Mouse (Mus musculus): Measurements from ENCODE around the gene Mmp2.
"Not testable (repeated sequence)": the region's sequence is repeated elsewhere in the genome, so short reads cannot be mapped to it uniquely, and the experiment has no call there.

The Mmp2 gene

DNA sequence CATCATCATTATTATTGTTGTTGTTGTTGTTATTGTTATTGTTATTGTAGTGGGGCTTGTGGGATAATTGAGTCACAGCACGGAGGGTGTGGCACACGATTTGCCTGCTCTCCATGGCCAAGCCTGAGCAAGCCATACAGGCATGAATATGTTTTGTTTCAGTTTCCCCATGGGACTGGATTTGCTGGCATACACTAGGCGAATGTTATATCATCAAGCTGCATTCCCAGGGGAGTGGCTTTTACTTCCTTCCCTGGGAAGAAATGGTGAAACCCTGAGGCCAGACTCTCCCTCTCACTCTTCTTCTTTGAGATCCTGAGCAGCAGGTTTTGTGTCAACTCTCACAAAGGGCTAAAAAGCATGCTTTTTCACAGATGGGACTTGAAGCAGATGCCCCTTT lies 11.5 kb downstream of the Mmp2 start:
- DNase-seq (ENCODE audit: low read depth, low spot score), result no peak

- DNase-seq (ENCODE audit: low read depth, low spot score), result no peak
These were observed 12.1 kb downstream of the Mmp2 start for GRCm38 (mm10) chr8:92839161-92839560.

GRCm38 (mm10) chr8:92839876-92840275 lies 12.8 kb downstream of the Mmp2 start:
- DNase-seq (ENCODE audit: low read depth, low spot score), result no peak

- no peak for DNase-seq (ENCODE audit: low read depth, low spot score)
These were observed 19.6 kb downstream of the Mmp2 start for GRCm38 (mm10) chr8:92846684-92847083.

- DNase-seq (ENCODE audit: low read depth, low spot score), result peak; percentile 46
These were observed 20.2 kb downstream of the Mmp2 start for GRCm38 (mm10) chr8:92847299-92847698.

DNA sequence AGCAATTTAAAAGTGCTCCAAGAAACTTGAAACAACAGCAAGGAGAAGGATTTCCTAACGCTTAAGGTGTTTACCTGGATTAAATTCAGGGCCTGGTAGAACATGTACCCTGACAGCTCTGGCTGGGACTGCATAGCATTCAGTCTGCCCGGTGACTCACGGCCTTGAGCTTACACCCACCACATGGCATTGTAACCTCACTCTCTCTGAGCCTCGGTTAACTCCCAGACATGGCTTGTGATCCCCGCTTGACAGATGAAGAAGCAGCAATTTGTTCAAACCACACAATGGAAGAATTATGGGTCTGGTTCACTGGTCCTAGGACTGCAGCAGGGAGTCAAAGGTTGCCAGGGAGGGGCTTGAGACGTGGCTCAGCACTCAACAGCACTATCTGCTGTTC lies 22.2 kb downstream of the Mmp2 start:
- DNase-seq (ENCODE audit: low read depth, low spot score), result no peak

DNA sequence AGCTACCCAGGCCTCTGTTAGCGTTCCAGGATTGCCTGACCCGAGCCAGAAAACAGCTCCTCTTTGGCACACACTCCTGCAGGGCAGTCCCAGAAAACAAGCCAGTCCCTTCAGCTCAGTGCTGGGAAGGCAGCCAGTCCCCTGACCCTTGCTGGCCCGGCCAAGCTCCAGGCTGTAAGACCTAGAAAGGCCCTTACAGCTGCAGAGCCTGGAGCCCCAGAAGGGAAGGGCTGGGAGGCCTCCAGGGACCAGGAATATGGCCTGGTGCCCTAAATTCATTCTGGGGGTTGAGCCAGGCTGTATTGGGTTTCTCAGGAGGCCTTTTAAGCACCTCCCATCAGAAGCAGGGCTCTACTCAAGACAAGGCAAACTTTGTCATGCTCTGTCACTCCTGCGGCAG lies 23.1 kb downstream of the Mmp2 start:
- no peak for DNase-seq (ENCODE audit: low read depth, low spot score)

DNA sequence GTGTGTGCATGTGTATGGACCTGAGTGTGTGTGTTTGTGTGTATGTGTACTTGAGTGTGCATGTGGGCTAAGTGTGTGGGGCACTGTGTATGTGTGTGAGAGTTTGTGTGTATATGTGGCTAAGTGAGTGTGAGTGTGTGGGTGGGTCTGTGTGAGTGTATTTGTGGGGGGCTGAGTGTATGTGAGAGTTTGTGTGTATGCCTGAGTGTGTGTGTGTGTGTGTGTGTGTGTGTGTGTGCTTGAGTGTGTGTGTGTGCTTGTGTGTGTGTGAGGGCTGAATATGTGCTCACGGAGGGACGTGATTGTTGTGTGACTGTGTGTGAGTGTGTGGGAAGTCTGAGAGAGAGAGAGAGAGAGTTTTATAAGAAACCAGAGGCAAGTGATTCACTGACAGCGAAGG lies 24.3 kb downstream of the Mmp2 start:
- DNase-seq (ENCODE audit: low read depth, low spot score), result no peak

- DNase-seq (ENCODE audit: low read depth, low spot score), result no peak
These were observed 26.3 kb downstream of the Mmp2 start for GRCm38 (mm10) chr8:92853188-92853983.

GRCm38 (mm10) chr8:92854673-92855072 lies 27.6 kb downstream of the Mmp2 start:
- no peak for DNase-seq (ENCODE audit: low read depth, low spot score)

DNA sequence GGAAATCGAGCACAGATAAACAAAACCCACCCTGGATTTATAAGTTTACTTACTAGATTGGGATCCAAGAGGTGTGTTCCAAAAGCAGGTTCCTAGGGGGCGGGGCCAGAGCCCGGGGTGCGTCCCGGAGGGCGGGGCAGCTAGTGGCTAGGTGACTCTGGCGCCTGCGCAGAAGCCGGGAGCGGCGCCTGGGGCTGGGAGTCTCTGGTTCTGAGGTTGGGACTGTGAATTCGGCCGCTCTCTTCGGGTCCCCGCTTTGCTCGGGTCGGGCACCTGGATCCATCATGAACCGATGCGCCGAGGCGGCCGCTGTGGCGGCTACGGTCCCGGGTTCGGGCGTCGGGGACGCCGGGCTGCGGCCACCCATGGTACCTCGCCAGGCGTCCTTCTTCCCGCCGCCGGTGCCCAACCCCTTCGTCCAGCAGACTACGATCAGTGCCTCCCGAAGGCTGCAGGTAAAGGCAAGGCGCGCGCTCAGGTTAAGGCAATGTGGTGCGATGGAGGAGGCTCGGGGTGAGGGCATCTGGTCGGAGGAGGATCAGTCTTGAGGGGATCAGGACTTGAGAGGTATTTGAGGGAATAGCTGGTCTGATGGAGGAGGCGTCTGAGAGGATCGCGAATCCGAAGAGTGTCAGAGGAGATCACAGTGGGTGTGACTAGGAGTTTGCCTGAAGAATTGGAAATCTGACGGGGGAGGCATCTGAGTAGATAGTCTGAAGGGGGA lies 28.2 kb downstream of the Mmp2 start, which contains the start of gene Lpcat2:
Gene Lpcat2 (plus strand): TSS at position 169 of the 724 bp plus-strand sequence.
- DNase-seq (ENCODE audit: low read depth, low spot score), result peak; percentile 69

GRCm38 (mm10) chr8:92856273-92856986 lies 29.3 kb downstream of the Mmp2 start:
- no peak for DNase-seq (ENCODE audit: low read depth, low spot score)

DNA sequence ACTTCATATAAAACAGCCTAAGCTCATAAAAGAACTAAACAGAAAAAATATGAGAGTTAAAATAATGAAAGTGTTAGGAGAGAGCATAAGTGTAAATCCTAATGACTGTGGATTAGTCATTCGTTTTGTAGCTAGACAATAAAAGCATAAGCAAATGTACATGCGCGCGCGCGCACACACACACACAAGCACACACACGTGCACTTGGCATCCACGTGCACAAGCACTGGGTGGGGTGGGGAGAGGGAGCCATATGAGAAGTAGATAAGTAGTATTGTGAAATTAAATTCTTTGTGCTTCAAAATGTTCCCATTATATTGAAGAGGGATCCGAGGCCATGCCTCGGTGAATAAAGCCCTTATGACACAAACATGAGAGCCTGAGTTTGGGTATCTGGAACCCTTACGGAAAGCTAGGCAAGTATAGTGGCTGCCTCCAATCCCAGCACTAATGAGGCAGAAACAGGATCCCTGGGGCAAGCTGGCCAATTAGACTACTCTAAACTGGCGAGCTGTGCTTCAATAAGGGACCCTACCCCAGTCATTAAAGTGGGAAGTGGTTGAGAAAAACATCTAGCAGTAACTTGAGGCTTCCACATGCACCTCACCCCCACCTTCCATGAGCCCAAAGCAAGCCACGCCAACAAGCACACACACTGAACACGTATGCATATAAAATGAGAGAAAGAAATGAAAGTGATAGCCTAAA lies 31.5 kb downstream of the Mmp2 start:
- no peak for DNase-seq (ENCODE audit: low read depth, low spot score)

GRCm38 (mm10) chr8:92861977-92862376 lies 34.9 kb downstream of the Mmp2 start:
- DNase-seq (ENCODE audit: low read depth, low spot score), result no peak

GRCm38 (mm10) chr8:92870281-92870680 lies 43.2 kb downstream of the Mmp2 start:
- DNase-seq (ENCODE audit: low read depth, low spot score), result peak; percentile 61

GRCm38 (mm10) chr8:92872063-92872759 lies 45.1 kb downstream of the Mmp2 start:
- DNase-seq (ENCODE audit: low read depth, low spot score), result no peak

GRCm38 (mm10) chr8:92875795-92876194 lies 48.7 kb downstream of the Mmp2 start:
- DNase-seq (ENCODE audit: low read depth, low spot score), result no peak

DNA sequence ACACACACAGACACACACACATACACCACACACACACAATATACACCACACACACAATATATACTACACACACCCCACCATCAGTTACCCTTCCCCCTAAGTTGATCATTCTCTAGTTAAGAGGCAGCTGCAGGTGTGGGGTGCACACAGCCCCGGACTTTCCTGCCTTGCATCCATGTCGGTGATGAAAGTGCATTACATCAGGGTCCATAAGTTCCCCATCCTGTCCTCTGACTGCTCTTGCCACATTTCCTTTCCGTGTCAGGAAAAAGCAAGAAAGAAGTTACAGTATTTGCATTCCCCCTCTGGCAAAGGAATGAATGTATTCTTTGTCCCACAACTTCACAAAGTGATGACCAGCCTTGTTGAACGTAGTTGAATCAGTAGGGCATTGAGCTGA lies 54.2 kb downstream of the Mmp2 start:
- no peak for DNase-seq (ENCODE audit: low read depth, low spot score)

GRCm38 (mm10) chr8:92883771-92884170 lies 56.7 kb downstream of the Mmp2 start:
- no peak for DNase-seq (ENCODE audit: low read depth, low spot score)

GRCm38 (mm10) chr8:92892216-92892615 lies 65.1 kb downstream of the Mmp2 start:
- DNase-seq (ENCODE audit: low read depth, low spot score), result not testable (repeated sequence)

DNA sequence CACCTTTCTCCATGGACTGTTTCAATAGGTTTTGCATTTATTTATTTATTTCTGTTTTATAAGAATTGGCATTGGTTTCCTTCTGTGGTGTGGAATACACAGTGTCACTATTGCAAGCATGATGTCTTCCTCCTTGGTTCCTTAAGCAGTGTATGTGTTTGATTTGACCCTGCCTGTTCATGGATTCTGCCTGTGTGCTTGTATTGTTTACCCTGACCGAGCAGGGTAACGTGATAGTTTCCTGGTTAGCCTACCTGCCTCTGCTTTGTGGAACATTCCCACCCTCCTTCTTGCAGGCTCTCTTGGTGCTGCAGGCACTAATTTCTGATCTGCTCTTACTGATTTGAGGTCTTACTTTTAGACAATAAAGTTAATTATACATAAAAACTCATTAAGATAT lies 66.8 kb downstream of the Mmp2 start:
- DNase-seq (ENCODE audit: low read depth, low spot score), result no peak

Data from mesoderm, embryonic 11.5 days (tissue).